Mouse (Mus musculus) liver, embryonic 14.5 days (tissue): ENCODE measurements at regions not wholly inside any gene's neighbourhood (a gene's known extent, or its start where the extent isn't known, plus 50 kb on each side); places are given as distances from the start of the nearest gene placed in this dataset.

Experiments used
- CTCF ChIP-seq: IDR thresholded peaks from 2 replicates; pipeline ENCODE4 v1.5.1; 2016; ENCODE audit warnings: antibody characterized with exemption, low read depth, control low read depth
- EP300 ChIP-seq: IDR thresholded peaks from 2 replicates; pipeline ENCODE4 v1.6.1; 2016; ENCODE audit warnings: antibody characterized with exemption, low read depth

DNA sequence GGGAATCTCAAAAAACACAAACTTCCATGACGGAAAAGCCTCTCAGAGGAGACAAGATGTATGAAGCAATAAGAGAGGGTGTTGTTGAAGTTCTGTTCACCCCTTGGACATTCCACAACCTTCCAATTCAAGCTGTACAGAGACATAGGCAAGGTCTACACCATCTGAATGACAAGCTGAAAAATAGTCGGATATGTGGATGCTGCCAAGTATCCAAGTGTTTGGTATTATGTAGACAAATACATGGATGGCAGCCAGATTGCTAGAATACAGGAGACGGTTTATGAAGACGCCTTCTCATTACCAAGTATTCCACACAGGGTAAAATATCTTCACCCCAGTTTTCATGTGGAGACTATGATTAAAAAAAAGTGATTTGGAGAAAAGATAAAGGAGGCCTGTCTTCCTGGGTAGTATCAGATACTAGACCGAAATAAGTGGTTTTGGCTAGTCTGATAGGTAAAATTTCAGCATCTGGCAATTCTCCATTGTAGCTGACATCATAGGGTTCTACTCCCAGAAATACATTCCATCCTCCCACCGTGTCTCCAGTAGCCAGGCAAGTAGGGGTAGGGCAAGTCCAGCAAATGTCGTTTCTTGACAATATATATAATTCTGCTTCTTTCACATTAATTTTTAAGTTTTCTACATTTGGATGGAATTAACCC lies 583.6 kb downstream of the Efna5 start:
- TF ChIP-seq CTCF (no peak), EP300 (no peak)
